Mouse (Mus musculus): Measurements from ENCODE around the gene Kank4. TPM values are rescaled to one million over a fixed set of nuclear protein-coding genes. Genes with fewer than 3 reads are reported as not detected.
"Not testable (repeated sequence)": the region's sequence is repeated elsewhere in the genome, so short reads cannot be mapped to it uniquely, and the experiment has no call there.

The Kank4 gene
- polyA plus RNA-seq, 1 experiment: not detected

DNA sequence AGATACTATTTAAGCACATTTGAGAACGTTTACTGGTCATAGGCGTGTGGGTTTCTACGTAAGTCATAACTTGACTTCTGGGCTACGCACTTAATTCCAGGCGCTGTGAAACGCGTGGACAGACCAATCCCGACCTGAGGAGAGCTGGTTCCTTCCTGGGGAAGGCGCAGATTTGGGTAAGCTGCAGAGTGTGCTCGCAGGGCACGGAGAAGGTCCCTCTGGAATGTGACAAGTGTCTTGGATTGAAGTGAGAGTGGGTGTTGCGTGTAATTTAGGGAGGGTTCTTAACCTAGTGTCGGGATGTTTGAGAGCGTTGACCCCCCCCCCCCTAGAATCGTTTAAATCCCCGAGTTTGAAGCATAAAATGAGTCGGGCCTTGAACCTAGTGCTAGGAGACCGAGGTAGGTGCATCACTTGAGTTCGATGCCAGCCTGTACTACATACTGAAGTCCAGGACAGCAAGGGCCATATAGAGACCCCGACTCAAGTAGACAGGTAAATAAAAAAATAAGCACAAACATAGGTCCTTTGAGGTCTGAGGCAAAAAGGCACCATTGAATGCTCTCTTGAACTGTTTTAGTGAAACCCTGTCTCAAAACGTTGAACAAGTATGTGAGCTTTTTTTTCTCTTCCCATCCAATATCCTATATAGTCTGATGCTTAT, 89.9 kb downstream of the Kank4 start:
- WGBS: 4% methylated on average over 21 of the region's 21 CpGs
- Histone ChIP-seq H3K4me3 (replicated peaks; ENCODE audit: control insufficient read depth, low read depth, low read length) (no peak overlapping the region), H3K4me1 (ENCODE audit: control insufficient read depth, insufficient read depth, low read length) (no peaks in the 10 kb centered on the region; the same call in 1 of the 2 replicates), H3K27ac (ENCODE audit: control insufficient read depth, insufficient read depth, low read depth, low read length, poor library complexity) (no peak overlapping the region)
- TF ChIP-seq CTCF (IDR thresholded peaks at IDR 0.05; ENCODE audit: control insufficient read depth, insufficient read depth, low read length): no peak
- TF ChIP-seq POLR2A (IDR thresholded peaks at IDR 0.05; ENCODE audit: borderline replicate concordance, control insufficient read depth, low read depth, low read length): no peak

DNA sequence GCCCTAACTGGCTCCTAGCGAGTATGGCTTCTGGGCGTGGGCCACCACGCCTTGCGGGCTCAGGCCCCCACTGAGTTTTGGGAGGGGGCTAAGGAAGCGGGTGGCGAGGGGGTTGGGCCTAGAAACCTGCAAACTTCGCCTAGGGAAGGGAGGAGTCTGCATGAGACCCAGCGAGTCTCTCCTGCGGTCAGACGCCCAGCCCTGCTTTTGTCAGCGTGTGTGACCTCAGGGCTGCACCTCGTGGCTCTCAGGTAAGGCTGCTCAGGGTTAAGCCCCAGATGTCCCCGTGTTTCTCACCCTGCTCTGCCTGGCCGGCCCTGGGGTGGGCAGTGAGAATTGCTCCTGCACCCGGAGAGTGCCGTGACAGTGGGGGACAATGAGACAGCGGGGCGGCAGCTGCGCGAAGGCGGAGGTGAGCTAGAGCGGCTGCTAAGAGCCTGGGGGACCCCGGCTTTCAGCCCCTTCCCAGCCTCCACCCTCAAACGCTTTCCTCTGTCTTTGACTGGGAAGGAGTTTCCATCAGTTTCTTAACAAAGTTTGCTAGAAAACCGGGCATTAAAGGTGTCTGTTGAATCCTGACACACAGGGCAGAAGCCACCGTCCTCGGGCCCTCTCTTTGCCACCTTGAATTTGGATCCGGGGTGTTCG, 90.6 kb downstream of the Kank4 start, which contains the start of gene L1td1:
Gene L1td1, plus strand, starts transcription at position 145 of the 648 bp plus-strand sequence.
- Histone ChIP-seq H3K4me1 (ENCODE audit: control insufficient read depth, insufficient read depth, low read length) (no peaks in the 10 kb centered on the region; the same call in 1 of the 2 replicates), H3K27ac (ENCODE audit: control insufficient read depth, insufficient read depth, low read depth, low read length, poor library complexity) (no peak within 1 kb of the TSS), H3K4me3 (replicated peaks; ENCODE audit: control insufficient read depth, low read depth, low read length) (no peak within 1 kb of the TSS)
- 5% methylated on average over 29 of the region's 29 CpGs for WGBS
- TF ChIP-seq CTCF (IDR thresholded peaks at IDR 0.05; ENCODE audit: control insufficient read depth, insufficient read depth, low read length): no peak
- no peak for TF ChIP-seq POLR2A (IDR thresholded peaks at IDR 0.05; ENCODE audit: borderline replicate concordance, control insufficient read depth, low read depth, low read length)

DNA sequence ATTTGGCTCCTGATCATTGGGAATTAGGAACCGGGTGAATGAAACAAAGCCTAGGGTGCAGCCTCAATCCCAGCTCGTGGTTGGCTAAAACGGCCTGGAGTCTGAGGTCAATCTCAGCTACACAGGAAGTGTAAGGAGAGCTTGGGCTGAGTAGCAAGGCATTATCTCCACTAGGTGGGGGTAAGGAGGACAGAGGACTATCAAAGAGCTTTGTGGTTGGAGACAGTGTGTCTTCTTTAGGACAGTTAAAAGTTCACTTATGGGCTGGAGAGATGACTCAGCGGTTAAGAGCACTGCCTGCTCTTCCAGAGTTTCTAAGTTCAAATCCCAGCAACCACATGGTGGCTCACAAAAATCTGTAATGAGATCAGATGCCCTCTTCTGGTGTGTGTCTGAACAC, 91.9 kb downstream of the Kank4 start:
- no peak for TF ChIP-seq CTCF (IDR thresholded peaks at IDR 0.05; ENCODE audit: control insufficient read depth, insufficient read depth, low read length)
- TF ChIP-seq POLR2A (IDR thresholded peaks at IDR 0.05; ENCODE audit: borderline replicate concordance, control insufficient read depth, low read depth, low read length): no peak
- no peak overlapping the region for H3K4me3 ChIP-seq (replicated peaks; ENCODE audit: control insufficient read depth, low read depth, low read length)
- H3K4me1 ChIP-seq (ENCODE audit: control insufficient read depth, insufficient read depth, low read length): no peaks in the 10 kb centered on the region; the same call in 1 of the 2 replicates
- H3K27ac ChIP-seq (ENCODE audit: control insufficient read depth, insufficient read depth, low read depth, low read length, poor library complexity): no peak overlapping the region
- 38% methylated on average over 4 of the region's 4 CpGs for WGBS

DNA sequence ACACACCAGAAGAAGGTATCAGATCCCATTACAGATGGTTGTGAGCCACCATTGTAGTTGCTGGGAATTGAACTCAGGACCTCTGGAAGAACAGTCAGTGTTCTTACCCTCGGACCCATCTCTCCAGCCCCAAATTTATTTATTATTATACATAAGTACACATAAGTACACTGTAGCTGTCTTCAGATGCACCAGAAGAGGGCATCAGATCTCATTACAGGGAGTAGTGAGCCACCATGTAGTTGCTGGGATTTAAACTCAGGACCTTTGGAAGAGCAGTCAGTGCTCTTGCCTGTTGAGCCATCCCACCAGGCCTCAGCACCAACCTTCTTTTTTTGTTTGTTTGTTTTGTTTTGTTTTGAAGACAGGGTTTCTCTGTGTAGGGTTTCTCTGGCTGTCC, 92.7 kb downstream of the Kank4 start:
- H3K27ac ChIP-seq (ENCODE audit: control insufficient read depth, insufficient read depth, low read depth, low read length, poor library complexity): not testable (repeated sequence)
- 45% methylated on average over 1 of the region's 1 CpGs for WGBS

DNA sequence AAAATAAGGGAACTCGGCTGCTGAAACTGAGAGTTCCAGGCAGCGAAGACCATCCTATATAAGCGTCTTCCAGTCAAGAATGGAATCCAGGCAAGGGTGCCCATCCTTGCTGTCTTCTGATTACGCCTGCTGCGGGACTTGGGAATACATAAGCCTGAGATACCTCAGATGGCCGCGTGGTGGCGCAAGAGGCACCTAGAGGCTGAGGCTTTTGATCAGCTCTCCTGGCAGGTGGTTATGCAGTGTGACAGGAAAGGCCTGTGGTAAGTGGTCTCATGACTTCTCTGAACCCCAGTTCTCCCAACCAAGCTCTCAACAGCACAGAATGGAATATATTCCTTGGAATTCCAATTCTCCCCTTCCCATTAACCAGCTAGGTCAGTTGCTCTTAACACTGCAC, 94.9 kb downstream of the Kank4 start:
- TF ChIP-seq POLR2A (IDR thresholded peaks at IDR 0.05; ENCODE audit: borderline replicate concordance, control insufficient read depth, low read depth, low read length) (no peak), CTCF (IDR thresholded peaks at IDR 0.05; ENCODE audit: control insufficient read depth, insufficient read depth, low read length) (peak; percentile 77)
- no peaks in the 10 kb centered on the region for H3K4me1 ChIP-seq (ENCODE audit: control insufficient read depth, insufficient read depth, low read length)

More for the DNA sequence above, 92.7 kb downstream of the Kank4 start:
- not testable (repeated sequence) for H3K4me3 ChIP-seq (replicated peaks; ENCODE audit: control insufficient read depth, low read depth, low read length); H3K4me1 ChIP-seq (ENCODE audit: control insufficient read depth, insufficient read depth, low read length)

DNA sequence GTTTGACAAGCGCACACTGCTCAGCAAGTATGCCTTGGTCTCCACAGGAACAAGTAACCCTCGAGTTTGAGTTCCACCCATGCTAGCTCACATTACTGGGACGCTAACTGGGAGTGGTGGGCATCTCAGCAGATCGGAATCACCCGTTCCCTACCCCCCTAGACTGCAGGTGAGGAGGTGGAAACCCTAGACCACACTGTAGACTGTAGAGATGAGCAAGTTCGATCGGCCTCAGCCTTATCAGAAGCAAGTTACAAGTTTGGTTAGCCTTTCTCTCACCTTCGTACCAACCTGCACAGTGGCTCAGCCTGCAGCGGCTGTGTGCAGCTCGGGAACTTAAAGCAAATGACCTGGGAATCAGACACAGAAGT, 98.8 kb downstream of the Kank4 start:
- TF ChIP-seq CTCF (IDR thresholded peaks at IDR 0.05; ENCODE audit: control insufficient read depth, insufficient read depth, low read length) (no peak), POLR2A (IDR thresholded peaks at IDR 0.05; ENCODE audit: borderline replicate concordance, control insufficient read depth, low read depth, low read length) (no peak)
- 86% methylated on average over 10 of the region's 10 CpGs for WGBS

More for the DNA sequence above, 94.9 kb downstream of the Kank4 start:
- 19% methylated on average over 8 of the region's 8 CpGs for WGBS
- Histone ChIP-seq H3K4me3 (replicated peaks; ENCODE audit: control insufficient read depth, low read depth, low read length) (no peak overlapping the region), H3K27ac (ENCODE audit: control insufficient read depth, insufficient read depth, low read depth, low read length, poor library complexity) (no peak overlapping the region)

DNA sequence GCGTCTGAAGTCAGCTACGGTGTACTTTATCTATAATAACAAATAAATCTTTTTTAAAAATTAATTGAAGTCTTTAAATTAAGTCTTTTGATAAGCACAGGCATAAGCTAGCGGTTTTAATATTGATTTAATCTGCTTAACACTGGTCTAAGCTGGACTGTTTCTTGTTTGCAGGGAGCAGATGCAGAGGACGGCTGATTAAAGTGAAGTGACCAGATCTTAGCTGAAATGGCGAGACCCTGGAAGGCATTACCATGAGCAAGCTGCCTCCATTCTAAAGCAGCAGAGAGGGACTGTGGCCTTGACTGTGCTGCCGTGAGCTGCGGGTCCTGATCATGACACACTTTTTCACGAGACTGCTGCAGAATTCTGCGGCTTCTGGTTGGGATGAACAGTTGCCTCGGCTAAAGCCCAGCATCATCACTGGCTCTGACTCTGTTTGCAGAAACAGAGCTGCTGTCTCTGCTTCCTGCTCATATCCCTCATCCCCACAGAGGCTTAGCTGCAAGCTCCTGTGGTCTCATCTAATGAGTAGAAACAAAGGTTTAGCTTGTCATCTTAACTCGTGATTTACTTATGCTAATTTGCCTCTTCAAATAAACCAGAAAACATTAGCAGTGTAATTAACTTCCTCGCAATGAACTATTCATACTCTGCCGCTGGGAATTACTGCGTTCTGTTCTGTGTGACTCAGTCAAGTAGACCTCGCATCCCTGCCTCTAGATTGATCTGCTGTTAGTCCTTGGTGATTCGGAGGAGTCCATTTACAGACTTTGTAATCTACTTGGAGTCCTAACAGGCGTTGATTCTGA, 99.4 kb downstream of the Kank4 start:
- no peak for TF ChIP-seq POLR2A (IDR thresholded peaks at IDR 0.05; ENCODE audit: borderline replicate concordance, control insufficient read depth, low read depth, low read length)
- no peak for TF ChIP-seq CTCF (IDR thresholded peaks at IDR 0.05; ENCODE audit: control insufficient read depth, insufficient read depth, low read length)
- WGBS: 86% methylated on average over 17 of the region's 17 CpGs

More for the DNA sequence above, 98.8 kb downstream of the Kank4 start:
- H3K4me3 ChIP-seq (replicated peaks; ENCODE audit: control insufficient read depth, low read depth, low read length): no peak overlapping the region
- no peak overlapping the region for H3K27ac ChIP-seq (ENCODE audit: control insufficient read depth, insufficient read depth, low read depth, low read length, poor library complexity)
- no peaks in the 10 kb centered on the region for H3K4me1 ChIP-seq (ENCODE audit: control insufficient read depth, insufficient read depth, low read length)

DNA sequence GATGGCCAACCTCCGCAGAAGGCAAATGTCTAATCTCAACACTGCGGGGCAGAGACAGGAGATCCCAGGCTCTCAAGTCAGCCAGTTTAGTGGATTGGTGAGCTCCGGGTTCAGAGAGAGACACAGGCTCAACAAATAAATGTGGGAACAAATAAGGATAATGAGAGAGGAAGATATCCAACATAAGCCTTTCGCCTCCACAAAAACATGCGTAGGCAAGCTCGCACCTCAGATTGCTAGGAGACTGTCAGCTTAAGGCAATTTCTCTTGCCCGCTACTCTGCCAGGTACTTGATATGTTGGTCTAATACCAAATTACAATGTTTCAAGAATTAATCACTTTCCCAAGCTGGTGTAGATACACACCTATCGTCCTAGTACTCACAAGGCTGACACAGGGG, 106.4 kb downstream of the Kank4 start:
- 89% methylated on average over 8 of the region's 8 CpGs for WGBS
- Histone ChIP-seq H3K4me1 (ENCODE audit: control insufficient read depth, insufficient read depth, low read length) (no peaks in the 10 kb centered on the region), H3K27ac (ENCODE audit: control insufficient read depth, insufficient read depth, low read depth, low read length, poor library complexity) (no peak overlapping the region), H3K4me3 (replicated peaks; ENCODE audit: control insufficient read depth, low read depth, low read length) (no peak overlapping the region)
- TF ChIP-seq POLR2A (IDR thresholded peaks at IDR 0.05; ENCODE audit: borderline replicate concordance, control insufficient read depth, low read depth, low read length) (no peak), CTCF (IDR thresholded peaks at IDR 0.05; ENCODE audit: control insufficient read depth, insufficient read depth, low read length) (no peak)

More for the DNA sequence above, 99.4 kb downstream of the Kank4 start:
- Histone ChIP-seq H3K4me3 (replicated peaks; ENCODE audit: control insufficient read depth, low read depth, low read length) (no peak overlapping the region), H3K4me1 (ENCODE audit: control insufficient read depth, insufficient read depth, low read length) (no peaks in the 10 kb centered on the region), H3K27ac (ENCODE audit: control insufficient read depth, insufficient read depth, low read depth, low read length, poor library complexity) (no peak overlapping the region)

Other genes starting within 250 kb of the Kank4 start
- 21.1 TPM in 1 of 2 replicates, not detected in the other for gene L1td1, start 90.8 kb downstream of the Kank4 start, polyA plus RNA-seq (2011; ENCODE audit: insufficient read depth, insufficient read length, low replicate concordance, missing spikeins)
- gene I0C0044D17Rik, start 6.3 kb upstream of the Kank4 start, polyA plus RNA-seq (2011; ENCODE audit: insufficient read depth, insufficient read length, low replicate concordance, missing spikeins): not detected in 2 replicates
- gene Usp1, start 106.3 kb upstream of the Kank4 start, polyA plus RNA-seq (2011; ENCODE audit: insufficient read depth, insufficient read length, low replicate concordance, missing spikeins): 28.4 and 31.3 TPM in 2 replicates
- gene Angptl3, start 213.4 kb upstream of the Kank4 start, polyA plus RNA-seq (2011; ENCODE audit: insufficient read depth, insufficient read length, low replicate concordance, missing spikeins): 0.66 and 10.9 TPM in 2 replicates